Mouse (Mus musculus) midbrain, embryonic 14.5 days (tissue): ENCODE measurements around the gene Cldn11. TPM values are rescaled to one million over a fixed set of nuclear protein-coding genes. Genes with fewer than 3 reads are reported as not detected.

ENCODE experiments used
- ATAC-seq: fragments of 200-750 bp; cut with Nextera tagmentation; 2 replicates; pipeline ENCODE4 v1.8.0; 2017; ENCODE audit warnings: moderate number of reproducible peaks, moderate library complexity; ENCODE audit not compliant: low FRiP score, low TSS enrichment
- DNase-seq: peaks from one replicate; pipeline ENCODE4 v3.0.0-alpha.2; 2015
- H3K27ac ChIP-seq: fragments of 300-500 bp; sonication (generic); replicated peaks from 2 replicates; pipeline ENCODE4 v1.5.1; 2014; ENCODE audit warnings: mild to moderate bottlenecking, low read depth, low read length, moderate library complexity
- H3K27me3 ChIP-seq: fragments of 300-500 bp; sonication (generic); 2 replicates; pipeline ENCODE4 v1.6.1; 2014; ENCODE audit warnings: low read length, control low read depth, mixed read lengths; ENCODE audit not compliant: control insufficient read depth, insufficient read depth
- H3K36me3 ChIP-seq: fragments of 300-500 bp; sonication (generic); 2 replicates; pipeline ENCODE4 v1.6.1; 2014; ENCODE audit warnings: low read length, control low read depth; ENCODE audit not compliant: control insufficient read depth, insufficient read depth
- H3K4me1 ChIP-seq: fragments of 300-500 bp; sonication (generic); 2 replicates; pipeline ENCODE4 v1.6.1; 2014; ENCODE audit warnings: mild to moderate bottlenecking, antibody characterized with exemption, low read length, control low read depth; ENCODE audit not compliant: control insufficient read depth, insufficient read depth
- H3K4me2 ChIP-seq: fragments of 300-500 bp; sonication (generic); 2 replicates; pipeline ENCODE4 v1.6.1; 2014; ENCODE audit warnings: mild to moderate bottlenecking, low read length, moderate library complexity
- H3K4me3 ChIP-seq: fragments of 300-500 bp; sonication (generic); replicated peaks from 2 replicates; pipeline ENCODE4 v1.5.1; 2014; ENCODE audit warnings: low read depth, low read length
- H3K9ac ChIP-seq: fragments of 300-500 bp; sonication (generic); replicated peaks from 2 replicates; pipeline ENCODE4 v1.6.1; 2014; ENCODE audit warnings: mild to moderate bottlenecking, low read length, moderate library complexity
- H3K9me3 ChIP-seq: fragments of 300-500 bp; sonication (generic); 2 replicates; pipeline ENCODE4 v1.6.1; 2016; ENCODE audit warnings: low read length, control low read depth, mixed read lengths; ENCODE audit not compliant: control insufficient read depth
- WGBS: fragments of 180-500 bp; shearing (Covaris S2); extraction: QIAGEN DNeasy Blood & Tissue Kit; methylation state at CpG from one replicate; pipeline ENCODE4 v1.1.7; 2014; 5-methylcytosine and 5-hydroxymethylcytosine counted together
- polyA plus RNA-seq: library from polyadenylated mRNA; unstranded; fragments of >200 nt; fragmentation: Nextera tagmentation; extraction: Ambion mirVana; gene quantifications from 2 replicates; pipeline ENCODE4 v1.2.1, GENCODE M21; 2014

Gene Cldn11
- polyA plus RNA-seq, 1 experiment from 2014 or later = 37.3 TPM

GRCm38 (mm10) chr3:31145641-31146290 is 4.0 kb upstream of the Cldn11 start:
- WGBS = 15% methylated on average over 14 of the region's 14 CpGs
- 0 out of 2 replicates have a peak, but pooled peaks cover 3% of the 10 kb centered on the region for H3K27me3 ChIP-seq
- DNase-seq = peak; percentile 97

DNA sequence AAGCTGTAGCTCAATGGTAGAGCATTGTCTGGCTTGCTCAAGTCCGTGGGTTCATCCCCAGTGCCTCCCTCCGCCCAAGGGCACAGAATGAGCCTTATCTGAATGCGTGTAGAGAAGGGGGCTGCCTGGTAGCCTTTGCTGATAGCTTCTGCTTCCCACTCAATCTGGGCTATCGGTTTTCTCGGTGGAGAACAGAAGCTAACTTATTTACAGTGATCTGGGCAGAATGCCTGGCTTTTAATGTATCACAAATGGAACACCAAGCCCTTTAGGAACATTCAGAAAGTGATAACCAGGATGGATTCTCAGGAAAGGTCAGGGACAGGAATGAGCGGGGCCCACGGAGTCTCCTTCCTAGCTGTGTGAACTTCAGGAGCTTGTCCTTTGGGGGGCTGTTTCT is 1.1 kb upstream of the Cldn11 start:
- Histone ChIP-seq H3K27me3 (0 out of 2 replicates have a peak, but pooled peaks cover 3% of the 10 kb centered on the region), H3K27ac (no peak overlapping the region), H3K9me3 (no peaks in the 10 kb centered on the region), H3K4me1 (peaks cover 5% of the 10 kb centered on the region; the same call in 1 of the 2 replicates), H3K36me3 (no peaks in the 10 kb centered on the region), H3K4me3 (no peak overlapping the region), H3K4me2 (no peak overlapping the region), H3K9ac (no peak overlapping the region)
- DNase-seq = no peak
- WGBS = 85% methylated on average over 7 of the region's 7 CpGs
- ATAC-seq = no peak

More at GRCm38 (mm10) chr3:31145641-31146290, 4.0 kb upstream of the Cldn11 start:
- H3K27ac ChIP-seq = no peak overlapping the region
- no peaks in the 10 kb centered on the region for H3K36me3 ChIP-seq
- no peak overlapping the region for H3K4me3 ChIP-seq
- H3K4me2 ChIP-seq = peak overlapping the region; percentile 24; the same call in 1 of the 2 replicates
- H3K9ac ChIP-seq = no peak overlapping the region
- peak; percentile 73 for ATAC-seq
- peaks cover 5% of the 10 kb centered on the region; the same call in 1 of the 2 replicates for H3K4me1 ChIP-seq
- no peaks in the 10 kb centered on the region for H3K9me3 ChIP-seq

GRCm38 (mm10) chr3:31152108-31152507 is 2.4 kb downstream of the Cldn11 start:
- Histone ChIP-seq H3K4me1 (peaks cover 5% of the 10 kb centered on the region; the same call in 1 of the 2 replicates), H3K27me3 (0 out of 2 replicates have a peak, but pooled peaks cover 3% of the 10 kb centered on the region), H3K9me3 (no peaks in the 10 kb centered on the region), H3K4me3 (no peak overlapping the region), H3K4me2 (no peak overlapping the region), H3K36me3 (no peaks in the 10 kb centered on the region), H3K9ac (no peak overlapping the region), H3K27ac (no peak overlapping the region)
- ATAC-seq = no peak
- 77% methylated on average over 6 of the region's 6 CpGs for WGBS
- DNase-seq = no peak

- no peaks in the 10 kb centered on the region for H3K36me3 ChIP-seq
- no peak overlapping the region for H3K27ac ChIP-seq
- no peak overlapping the region for H3K9ac ChIP-seq
- H3K4me3 ChIP-seq = no peak overlapping the region
- no peaks in the 10 kb centered on the region for H3K4me1 ChIP-seq
- no peak for ATAC-seq
- H3K9me3 ChIP-seq = no peaks in the 10 kb centered on the region
- H3K27me3 ChIP-seq = no peaks in the 10 kb centered on the region
- no peak for DNase-seq
- H3K4me2 ChIP-seq = no peak overlapping the region
- 40% methylated on average over 3 of the region's 3 CpGs for WGBS
Observed at GRCm38 (mm10) chr3:31156126-31156525, 6.4 kb downstream of the Cldn11 start.

- Histone ChIP-seq H3K27me3 (no peaks in the 10 kb centered on the region), H3K4me2 (no peak overlapping the region), H3K4me3 (no peak overlapping the region), H3K36me3 (no peaks in the 10 kb centered on the region), H3K27ac (no peak overlapping the region), H3K9me3 (no peaks in the 10 kb centered on the region), H3K4me1 (no peaks in the 10 kb centered on the region), H3K9ac (no peak overlapping the region)
- ATAC-seq = no peak
- WGBS = 87% methylated on average over 15 of the region's 15 CpGs
- DNase-seq = no peak
Observed at GRCm38 (mm10) chr3:31157776-31158175, 8.1 kb downstream of the Cldn11 start.

DNA sequence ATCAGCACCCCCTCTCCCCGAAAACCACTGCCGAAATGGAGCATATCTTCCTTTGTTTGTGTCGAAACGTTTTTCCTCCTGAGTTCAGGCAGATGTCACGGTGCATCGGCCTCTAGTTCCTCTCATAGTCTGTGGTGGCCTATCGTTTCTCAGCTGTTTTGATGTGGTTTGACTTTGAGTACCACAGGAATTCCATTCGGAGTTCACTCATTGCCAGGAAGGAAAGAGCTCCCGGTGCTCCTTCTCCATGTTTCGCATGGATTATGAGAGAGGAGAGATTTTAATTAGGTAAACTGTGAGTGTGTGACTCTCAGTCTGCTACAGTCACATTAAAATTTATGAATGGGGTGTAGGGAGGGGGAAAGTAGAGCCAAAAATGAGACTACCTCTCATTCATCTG is 10.3 kb downstream of the Cldn11 start:
- no peaks in the 10 kb centered on the region for H3K9me3 ChIP-seq
- no peaks in the 10 kb centered on the region for H3K4me1 ChIP-seq
- H3K4me3 ChIP-seq = no peak overlapping the region
- no peak overlapping the region for H3K9ac ChIP-seq
- WGBS = 74% methylated on average over 10 of the region's 10 CpGs
- no peak overlapping the region for H3K27ac ChIP-seq
- DNase-seq (no peak), ATAC-seq (no peak)
- H3K36me3 ChIP-seq = no peaks in the 10 kb centered on the region
- H3K27me3 ChIP-seq = no peaks in the 10 kb centered on the region
- no peak overlapping the region for H3K4me2 ChIP-seq

DNA sequence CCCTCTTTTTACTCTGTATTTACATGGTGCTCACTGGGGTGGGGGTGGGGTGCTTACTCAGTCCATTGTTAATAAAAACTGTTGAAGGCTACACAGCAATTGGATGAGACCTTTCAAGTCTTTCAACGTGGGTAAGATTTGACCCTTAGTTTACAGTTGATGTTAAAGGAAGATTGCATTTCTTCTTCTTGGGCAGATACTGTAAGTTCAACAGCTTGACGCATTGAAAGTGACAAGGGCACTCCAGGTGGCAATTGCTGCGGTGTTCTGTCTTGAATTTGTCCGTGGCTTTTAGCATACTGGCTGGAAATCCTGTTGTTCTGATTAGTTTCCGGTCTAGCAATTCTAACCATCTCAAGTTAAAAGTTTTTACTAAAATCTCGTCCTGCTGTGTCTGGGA is 11.6 kb downstream of the Cldn11 start:
- H3K9ac ChIP-seq = no peak overlapping the region
- no peak overlapping the region for H3K4me2 ChIP-seq
- no peak overlapping the region for H3K27ac ChIP-seq
- WGBS = 25% methylated on average over 6 of the region's 6 CpGs
- no peaks in the 10 kb centered on the region for H3K36me3 ChIP-seq
- no peaks in the 10 kb centered on the region for H3K9me3 ChIP-seq
- no peak overlapping the region for H3K4me3 ChIP-seq
- DNase-seq (no peak), ATAC-seq (no peak)
- H3K4me1 ChIP-seq = peaks cover 3% of the 10 kb centered on the region; the same call in 1 of the 2 replicates
- no peaks in the 10 kb centered on the region for H3K27me3 ChIP-seq

- DNase-seq (no peak), ATAC-seq (no peak)
- Histone ChIP-seq H3K36me3 (no peaks in the 10 kb centered on the region), H3K9ac (no peak overlapping the region), H3K4me1 (peaks cover 7% of the 10 kb centered on the region; the same call in 1 of the 2 replicates), H3K4me3 (no peak overlapping the region), H3K4me2 (no peak overlapping the region), H3K27me3 (no peaks in the 10 kb centered on the region), H3K27ac (no peak overlapping the region), H3K9me3 (no peaks in the 10 kb centered on the region)
- whole genome bisulfite sequencing = 97% methylated on average over 14 of the region's 14 CpGs
Observed at GRCm38 (mm10) chr3:31162860-31163259, 13.1 kb downstream of the Cldn11 start.

GRCm38 (mm10) chr3:31165803-31166202 is 16.1 kb downstream of the Cldn11 start:
- H3K4me2 ChIP-seq = no peak overlapping the region
- peak; percentile 19 for DNase-seq

More at GRCm38 (mm10) chr3:31165803-31166202, 16.1 kb downstream of the Cldn11 start:
- no peak for ATAC-seq
- WGBS = 47% methylated on average over 3 of the region's 3 CpGs
- H3K36me3 ChIP-seq = no peaks in the 10 kb centered on the region
- H3K27ac ChIP-seq = no peak overlapping the region
- H3K4me1 ChIP-seq = peaks cover 7% of the 10 kb centered on the region; the same call in 1 of the 2 replicates
- no peak overlapping the region for H3K4me3 ChIP-seq
- H3K27me3 ChIP-seq = no peaks in the 10 kb centered on the region
- H3K9me3 ChIP-seq = no peaks in the 10 kb centered on the region
- no peak overlapping the region for H3K9ac ChIP-seq
